Mouse (Mus musculus) embryonic facial prominence, embryonic 14.5 days (tissue): Measurements from ENCODE around the gene Ophn1. TPM values are rescaled to one million over a fixed set of nuclear protein-coding genes. Genes with fewer than 3 reads are reported as not detected.

Experiments used
- ATAC-seq: fragments of 200-750 bp; cut with Nextera tagmentation; 2 replicates; pipeline ENCODE4 v1.8.0; 2017; ENCODE audit warnings: low read depth, moderate number of reproducible peaks, moderate TSS enrichment
- DNase-seq: peaks from one replicate; pipeline ENCODE4 v3.0.0-alpha.2; 2015; ENCODE audit warnings: low spot score
- H3K27ac ChIP-seq: fragments of 300-500 bp; sonication (generic); replicated peaks from 2 replicates; pipeline ENCODE4 v1.5.1; 2014; ENCODE audit warnings: low read depth, mild to moderate bottlenecking, low read length, moderate library complexity
- H3K27me3 ChIP-seq: fragments of 300-500 bp; sonication (generic); replicated peaks from 2 replicates; pipeline ENCODE4 v1.6.1; 2014; ENCODE audit warnings: low read length; ENCODE audit not compliant: control insufficient read depth, insufficient read depth
- H3K36me3 ChIP-seq: fragments of 300-500 bp; sonication (generic); 2 replicates; pipeline ENCODE4 v1.6.1; 2014; ENCODE audit warnings: low read length, mixed read lengths; ENCODE audit not compliant: control insufficient read depth, insufficient read depth
- H3K4me1 ChIP-seq: fragments of 300-500 bp; sonication (generic); 2 replicates; pipeline ENCODE4 v1.6.1; 2014; ENCODE audit warnings: antibody characterized with exemption, low read length; ENCODE audit not compliant: control insufficient read depth, insufficient read depth
- H3K4me2 ChIP-seq: fragments of 300-500 bp; sonication (generic); 2 replicates; pipeline ENCODE4 v1.6.1; 2014; ENCODE audit warnings: low read depth, mild to moderate bottlenecking, low read length, moderate library complexity, mixed read lengths
- H3K4me3 ChIP-seq: fragments of 300-500 bp; sonication (generic); 2 replicates; pipeline ENCODE4 v1.5.1; 2014; ENCODE audit warnings: low read depth, mild to moderate bottlenecking, low read length
- H3K9ac ChIP-seq: fragments of 300-500 bp; sonication (generic); 2 replicates; pipeline ENCODE4 v1.6.1; 2014; ENCODE audit warnings: low read depth, mild to moderate bottlenecking, low read length, moderate library complexity, mixed read lengths
- H3K9me3 ChIP-seq: fragments of 300-500 bp; sonication (generic); 2 replicates; pipeline ENCODE4 v1.6.1; 2016; ENCODE audit warnings: low read length; ENCODE audit not compliant: control insufficient read depth
- WGBS: fragments of 180-500 bp; shearing (Covaris S2); extraction: QIAGEN DNeasy Blood & Tissue Kit; methylation state at CpG from one replicate; pipeline ENCODE4 v1.1.7; 2014; 5-methylcytosine and 5-hydroxymethylcytosine counted together
- polyA plus RNA-seq: library from polyadenylated mRNA; unstranded; fragments of >200 nt; fragmentation: Nextera tagmentation; extraction: Ambion mirVana; gene quantifications from 2 replicates; pipeline ENCODE4 v1.2.1, GENCODE M21; 2014

Gene Ophn1
- polyA plus RNA-seq, 1 experiment from 2014 or later, result 16.8 TPM

- Histone ChIP-seq H3K27me3 (no peaks in the 10 kb centered on the region), H3K4me1 (no peaks in the 10 kb centered on the region), H3K36me3 (no peaks in the 10 kb centered on the region), H3K4me3 (no peak overlapping the region), H3K9me3 (no peaks in the 10 kb centered on the region), H3K27ac (no peak overlapping the region), H3K9ac (no peak overlapping the region), H3K4me2 (no peak overlapping the region)
- ATAC-seq, result no peak
- no peak for DNase-seq
- WGBS, result 64% methylated on average over 5 of the region's 5 CpGs
Measured at GRCm38 (mm10) chrX:98869165-98869564, 21.7 kb downstream of the Ophn1 start.

- no peak overlapping the region for H3K4me2 ChIP-seq
- peaks cover 9% of the 10 kb centered on the region for H3K27me3 ChIP-seq
- H3K36me3 ChIP-seq, result no peaks in the 10 kb centered on the region
- no peaks in the 10 kb centered on the region for H3K9me3 ChIP-seq
- 51% methylated on average over 5 of the region's 5 CpGs for WGBS
- no peak overlapping the region for H3K9ac ChIP-seq
- DNase-seq (no peak), ATAC-seq (no peak)
- H3K4me1 ChIP-seq, result no peaks in the 10 kb centered on the region
- no peak overlapping the region for H3K27ac ChIP-seq
- no peak overlapping the region for H3K4me3 ChIP-seq
Measured at GRCm38 (mm10) chrX:98860167-98860566, 30.7 kb downstream of the Ophn1 start.

DNA sequence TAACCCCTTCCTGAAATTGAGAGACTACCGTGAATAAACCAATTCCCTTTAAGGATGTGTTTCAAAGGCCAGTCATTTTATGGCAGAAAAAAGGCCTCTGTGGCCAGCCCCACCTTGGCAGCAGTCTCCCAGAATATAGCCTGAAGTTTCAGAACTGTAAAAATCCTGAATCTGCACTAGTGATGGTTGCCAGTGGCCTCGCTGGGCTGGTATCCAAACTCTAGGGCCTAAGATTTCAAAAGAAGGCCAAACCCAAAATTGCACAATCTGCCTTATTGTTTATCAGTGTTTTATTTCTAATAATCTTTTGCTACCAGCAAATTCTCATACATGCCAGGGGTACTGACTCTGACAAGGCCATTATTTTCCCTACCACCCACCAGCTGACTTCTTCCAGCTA, 34.8 kb downstream of the Ophn1 start:
- no peak overlapping the region for H3K4me2 ChIP-seq
- no peaks in the 10 kb centered on the region for H3K4me1 ChIP-seq
- 89% methylated on average over 2 of the region's 2 CpGs for WGBS
- DNase-seq (no peak), ATAC-seq (no peak)
- peaks cover 11% of the 10 kb centered on the region for H3K27me3 ChIP-seq
- H3K9ac ChIP-seq, result no peak overlapping the region
- H3K27ac ChIP-seq, result no peak overlapping the region
- no peaks in the 10 kb centered on the region for H3K9me3 ChIP-seq
- H3K36me3 ChIP-seq, result no peaks in the 10 kb centered on the region
- no peak overlapping the region for H3K4me3 ChIP-seq

- no peaks in the 10 kb centered on the region for H3K36me3 ChIP-seq
- ATAC-seq (no peak), DNase-seq (no peak)
- no peak overlapping the region for H3K4me3 ChIP-seq
- H3K9ac ChIP-seq, result no peak overlapping the region
- H3K27me3 ChIP-seq, result peaks cover 6% of the 10 kb centered on the region; the same call in 1 of the 2 replicates
- 73% methylated on average over 6 of the region's 6 CpGs for WGBS
- H3K4me1 ChIP-seq, result no peaks in the 10 kb centered on the region
- no peak overlapping the region for H3K4me2 ChIP-seq
- H3K9me3 ChIP-seq, result no peaks in the 10 kb centered on the region
- no peak overlapping the region for H3K27ac ChIP-seq
Measured at GRCm38 (mm10) chrX:98850869-98851268, 40.0 kb downstream of the Ophn1 start.

- Histone ChIP-seq H3K4me1 (no peaks in the 10 kb centered on the region), H3K9me3 (no peaks in the 10 kb centered on the region), H3K36me3 (no peaks in the 10 kb centered on the region), H3K27ac (no peak overlapping the region), H3K4me3 (no peak overlapping the region), H3K4me2 (no peak overlapping the region), H3K9ac (no peak overlapping the region), H3K27me3 (peaks cover 5% of the 10 kb centered on the region; the same call in 1 of the 2 replicates)
- WGBS, result 68% methylated on average over 2 of the region's 2 CpGs
- ATAC-seq (no peak), DNase-seq (no peak)
Measured at GRCm38 (mm10) chrX:98841606-98842005, 49.2 kb downstream of the Ophn1 start.

GRCm38 (mm10) chrX:98835989-98836388, 54.8 kb downstream of the Ophn1 start:
- DNase-seq (peak; percentile 34), ATAC-seq (0 out of 2 replicates have a peak, but pooled peaks have one; percentile 60)
- Histone ChIP-seq H3K4me1 (no peaks in the 10 kb centered on the region), H3K27ac (no peak overlapping the region), H3K9ac (no peak overlapping the region), H3K36me3 (no peaks in the 10 kb centered on the region), H3K4me3 (no peak overlapping the region), H3K27me3 (peaks cover 10% of the 10 kb centered on the region; the same call in 1 of the 2 replicates), H3K9me3 (no peaks in the 10 kb centered on the region), H3K4me2 (no peak overlapping the region)
- WGBS, result 69% methylated on average over 1 of the region's 1 CpGs

- DNase-seq (no peak), ATAC-seq (no peak)
- Histone ChIP-seq H3K4me2 (no peak overlapping the region), H3K27ac (no peak overlapping the region), H3K9me3 (no peaks in the 10 kb centered on the region), H3K4me1 (no peaks in the 10 kb centered on the region), H3K27me3 (no peaks in the 10 kb centered on the region), H3K9ac (no peak overlapping the region), H3K4me3 (no peak overlapping the region), H3K36me3 (no peaks in the 10 kb centered on the region)
Measured at GRCm38 (mm10) chrX:98803813-98804212, 87.0 kb downstream of the Ophn1 start.

GRCm38 (mm10) chrX:98774247-98774950, 116.4 kb downstream of the Ophn1 start:
- ATAC-seq, result no peak
- no peak overlapping the region for H3K4me3 ChIP-seq
- H3K36me3 ChIP-seq, result no peaks in the 10 kb centered on the region
- no peak overlapping the region for H3K4me2 ChIP-seq
- H3K27ac ChIP-seq, result no peak overlapping the region
- H3K27me3 ChIP-seq, result no peaks in the 10 kb centered on the region
- WGBS, result 77% methylated on average over 4 of the region's 4 CpGs
- H3K9me3 ChIP-seq, result no peaks in the 10 kb centered on the region
- no peaks in the 10 kb centered on the region for H3K4me1 ChIP-seq
- H3K9ac ChIP-seq, result no peak overlapping the region
- DNase-seq, result no peak

GRCm38 (mm10) chrX:98755089-98755488, 135.7 kb downstream of the Ophn1 start:
- H3K9me3 ChIP-seq, result no peaks in the 10 kb centered on the region
- no peak overlapping the region for H3K9ac ChIP-seq
- no peaks in the 10 kb centered on the region for H3K27me3 ChIP-seq
- H3K4me3 ChIP-seq, result no peak overlapping the region
- WGBS, result 57% methylated on average over 2 of the region's 2 CpGs
- no peaks in the 10 kb centered on the region for H3K36me3 ChIP-seq
- H3K4me2 ChIP-seq, result no peak overlapping the region
- no peaks in the 10 kb centered on the region for H3K4me1 ChIP-seq
- no peak overlapping the region for H3K27ac ChIP-seq
- DNase-seq (no peak), ATAC-seq (no peak)
